Mouse (Mus musculus) spleen, adult 2 months (tissue): ENCODE results near the gene Ctrc.

Source experiments
- CTCF ChIP-seq: fragments of 200-500 bp; IDR thresholded peaks from 2 replicates; pipeline ENCODE4 v1.5.1; 2011; ENCODE audit warnings: mild to moderate bottlenecking, inconsistent platforms; ENCODE audit not compliant: insufficient read depth, insufficient read length, insufficient replicate concordance; ENCODE audit errors: extremely low read depth
- POLR2A ChIP-seq: fragments of 200-500 bp; IDR thresholded peaks from 2 replicates; pipeline ENCODE4 v1.6.1; 2011; ENCODE audit warnings: low read depth, low read length, inconsistent platforms

DNA sequence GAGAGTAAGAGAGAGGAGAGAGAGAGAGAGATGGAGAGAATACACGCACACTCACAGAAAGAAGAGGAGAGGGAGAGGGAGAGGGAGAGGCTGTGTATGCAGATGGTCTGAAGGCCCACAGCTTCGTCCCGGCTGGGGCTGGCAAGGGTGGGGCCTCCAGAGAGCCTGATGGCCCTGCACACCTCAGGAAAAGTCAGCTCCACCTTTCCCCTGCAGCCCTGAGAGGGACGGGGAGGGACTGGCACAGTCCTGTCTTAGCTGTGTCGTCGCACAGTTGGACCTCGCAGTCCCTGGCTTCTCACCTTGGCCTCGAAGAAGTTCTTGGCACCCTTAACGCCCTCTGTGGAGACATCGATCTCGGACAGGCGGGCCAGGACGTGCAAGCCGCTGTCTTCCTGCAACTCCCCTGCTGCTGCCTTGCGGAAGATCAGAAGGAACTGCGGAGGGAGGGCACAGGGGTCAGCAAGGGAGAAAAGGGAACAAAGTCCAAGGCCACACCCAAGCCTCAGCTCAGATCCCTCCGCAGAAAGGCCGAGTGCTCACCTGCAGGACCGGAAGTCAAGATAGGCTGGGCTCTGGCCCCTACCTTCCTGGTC is 14.2 kb upstream of the Ctrc start:
- no peak for TF ChIP-seq CTCF
- no peak for TF ChIP-seq POLR2A
